Mouse (Mus musculus) limb, embryonic 14.5 days (tissue): Measurements from ENCODE around the gene Atpaf1. TPM values are rescaled to one million over a fixed set of nuclear protein-coding genes. Genes with fewer than 3 reads are reported as not detected.

Source experiments
- ATAC-seq: fragments of 200-750 bp; cut with Nextera tagmentation; 2 replicates; pipeline ENCODE4 v1.8.0; 2017; ENCODE audit warnings: low read depth, moderate number of reproducible peaks, moderate TSS enrichment; ENCODE audit not compliant: low FRiP score
- DNase-seq: peaks from one replicate; pipeline ENCODE4 v3.0.0-alpha.2; 2015; ENCODE audit warnings: low spot score
- H3K27ac ChIP-seq: fragments of 300-500 bp; sonication (generic); replicated peaks from 2 replicates; pipeline ENCODE4 v1.5.1; 2014; ENCODE audit warnings: low read depth, mild to moderate bottlenecking, low read length, moderate library complexity, mixed read lengths
- H3K27me3 ChIP-seq: fragments of 300-500 bp; sonication (generic); 2 replicates; pipeline ENCODE4 v1.6.1; 2014; ENCODE audit warnings: low read length, mixed read lengths; ENCODE audit not compliant: control insufficient read depth, insufficient read depth
- H3K36me3 ChIP-seq: fragments of 300-500 bp; sonication (generic); 2 replicates; pipeline ENCODE4 v1.6.1; 2014; ENCODE audit warnings: mild to moderate bottlenecking, low read length, moderate library complexity, mixed read lengths; ENCODE audit not compliant: control insufficient read depth, insufficient read depth
- H3K4me1 ChIP-seq: fragments of 300-500 bp; sonication (generic); 2 replicates; pipeline ENCODE4 v1.6.1; 2014; ENCODE audit warnings: antibody characterized with exemption, low read length, mixed read lengths; ENCODE audit not compliant: control insufficient read depth, insufficient read depth
- H3K4me2 ChIP-seq: fragments of 300-500 bp; sonication (generic); replicated peaks from 2 replicates; pipeline ENCODE4 v1.6.1; 2014; ENCODE audit warnings: low read depth, mild to moderate bottlenecking, low read length, moderate library complexity; ENCODE audit not compliant: severe bottlenecking
- H3K4me3 ChIP-seq: fragments of 300-500 bp; sonication (generic); replicated peaks from 2 replicates; pipeline ENCODE4 v1.5.1; 2014; ENCODE audit warnings: low read length
- H3K9ac ChIP-seq: fragments of 300-500 bp; sonication (generic); 2 replicates; pipeline ENCODE4 v1.6.1; 2014; ENCODE audit warnings: mild to moderate bottlenecking, low read depth, low read length, moderate library complexity; ENCODE audit not compliant: severe bottlenecking
- H3K9me3 ChIP-seq: fragments of 300-500 bp; sonication (generic); 2 replicates; pipeline ENCODE4 v1.6.1; 2016; ENCODE audit warnings: low read length; ENCODE audit not compliant: control insufficient read depth
- POLR2A ChIP-seq: fragments of 200-500 bp; IDR thresholded peaks from 2 replicates; pipeline ENCODE4 v1.8.0; 2012; ENCODE audit warnings: inconsistent platforms, mild to moderate bottlenecking, moderate library complexity, borderline replicate concordance; ENCODE audit not compliant: insufficient read depth, insufficient read length; ENCODE audit errors: extremely low read depth
- whole genome bisulfite sequencing: fragments of 180-500 bp; shearing (Covaris S2); extraction: QIAGEN DNeasy Blood & Tissue Kit; methylation state at CpG from one replicate; pipeline ENCODE4 v1.1.7; 2014; 5-methylcytosine and 5-hydroxymethylcytosine counted together
- polyA plus RNA-seq, 2 experiments: library from polyadenylated mRNA; depleted of rRNA in 1 of 2; stranded (reverse) in 1 of 2; unstranded in 1 of 2; fragments of >200 nt; fragmentation: Nextera tagmentation in 1 of 2; extraction: Ambion mirVana in 1 of 2; gene quantifications; 2 replicates each; pipeline versions ENCODE4 v1.2.1 to v1.2.3; 2012 to 2014

The Atpaf1 gene
- polyA plus RNA-seq, 2 experiments: 29.9 to 57.1 TPM

DNA sequence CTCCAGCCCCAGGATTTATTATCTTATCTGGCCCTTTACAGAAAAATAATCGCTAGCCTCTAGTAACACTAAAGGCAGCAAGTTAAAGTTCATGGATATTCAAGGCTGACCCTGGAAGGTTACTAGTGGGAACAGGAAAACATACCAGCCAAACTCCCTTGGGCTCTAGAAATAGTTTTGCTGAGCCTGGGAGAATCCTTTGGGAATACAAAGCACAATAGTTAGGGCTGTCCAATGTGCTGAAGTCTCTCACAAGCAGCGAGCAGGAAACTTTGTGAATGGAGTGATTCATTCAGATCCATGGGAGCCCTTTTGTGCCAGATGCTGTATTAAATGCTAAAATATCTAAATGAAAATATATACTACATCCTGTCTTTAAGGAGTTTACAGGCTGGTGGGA, 62.0 kb downstream of the Atpaf1 start:
- H3K4me2 ChIP-seq: no peak overlapping the region
- H3K9me3 ChIP-seq: no peaks in the 10 kb centered on the region
- H3K36me3 ChIP-seq: peaks cover 22% of the 10 kb centered on the region
- no peak overlapping the region for H3K9ac ChIP-seq
- DNase-seq (no peak), ATAC-seq (no peak)
- no peaks in the 10 kb centered on the region for H3K4me1 ChIP-seq
- no peaks in the 10 kb centered on the region for H3K27me3 ChIP-seq
- H3K4me3 ChIP-seq: no peak overlapping the region
- H3K27ac ChIP-seq: no peak overlapping the region
- WGBS: 65% methylated on average over 2 of the region's 2 CpGs
- TF ChIP-seq POLR2A: no peak

DNA sequence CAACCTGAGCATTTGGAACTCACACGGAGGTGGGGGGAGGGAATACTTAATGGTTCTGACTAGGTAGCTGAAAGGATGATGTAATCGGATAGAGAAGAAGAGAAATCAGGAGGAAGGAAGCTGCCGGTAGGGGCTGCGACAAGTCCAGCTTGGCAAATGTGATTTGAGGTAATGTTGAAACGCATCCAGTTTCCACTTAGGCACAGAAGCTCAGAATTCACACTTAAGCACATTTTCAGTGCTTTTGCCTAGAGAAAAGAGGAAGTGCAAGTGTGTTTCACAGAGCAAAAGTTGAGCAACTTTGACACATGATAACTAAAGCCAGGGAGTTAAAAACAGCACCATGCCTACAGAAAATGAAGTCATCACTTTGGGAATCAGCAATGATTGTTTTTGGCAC, 62.8 kb downstream of the Atpaf1 start:
- WGBS: 53% methylated on average over 5 of the region's 5 CpGs
- H3K9me3 ChIP-seq: no peaks in the 10 kb centered on the region
- H3K36me3 ChIP-seq: peaks cover 29% of the 10 kb centered on the region
- H3K4me1 ChIP-seq: no peaks in the 10 kb centered on the region
- H3K27ac ChIP-seq: no peak overlapping the region
- no peak overlapping the region for H3K4me2 ChIP-seq
- no peaks in the 10 kb centered on the region for H3K27me3 ChIP-seq
- no peak for ATAC-seq
- TF ChIP-seq POLR2A: no peak
- H3K4me3 ChIP-seq: no peak overlapping the region
- DNase-seq: no peak
- no peak overlapping the region for H3K9ac ChIP-seq

GRCm38 (mm10) chr4:115848083-115848482, 63.5 kb downstream of the Atpaf1 start:
- WGBS: 95% methylated on average over 1 of the region's 1 CpGs
- no peak overlapping the region for H3K9ac ChIP-seq
- DNase-seq (no peak), ATAC-seq (no peak)
- no peak overlapping the region for H3K4me3 ChIP-seq
- H3K27ac ChIP-seq: no peak overlapping the region
- H3K4me2 ChIP-seq: no peak overlapping the region
- H3K4me1 ChIP-seq: no peaks in the 10 kb centered on the region
- TF ChIP-seq POLR2A: no peak
- H3K36me3 ChIP-seq: peaks cover 29% of the 10 kb centered on the region
- no peaks in the 10 kb centered on the region for H3K9me3 ChIP-seq
- H3K27me3 ChIP-seq: no peaks in the 10 kb centered on the region

GRCm38 (mm10) chr4:115848990-115849677, 64.5 kb downstream of the Atpaf1 start:
- H3K27ac ChIP-seq: no peak overlapping the region
- no peaks in the 10 kb centered on the region for H3K27me3 ChIP-seq
- H3K36me3 ChIP-seq: peaks cover 29% of the 10 kb centered on the region
- H3K4me1 ChIP-seq: no peaks in the 10 kb centered on the region
- no peak overlapping the region for H3K9ac ChIP-seq
- WGBS: 65% methylated on average over 8 of the region's 8 CpGs
- H3K4me2 ChIP-seq: no peak overlapping the region
- no peak overlapping the region for H3K4me3 ChIP-seq
- no peaks in the 10 kb centered on the region for H3K9me3 ChIP-seq
- DNase-seq (no peak), ATAC-seq (no peak)
- TF ChIP-seq POLR2A: no peak

DNA sequence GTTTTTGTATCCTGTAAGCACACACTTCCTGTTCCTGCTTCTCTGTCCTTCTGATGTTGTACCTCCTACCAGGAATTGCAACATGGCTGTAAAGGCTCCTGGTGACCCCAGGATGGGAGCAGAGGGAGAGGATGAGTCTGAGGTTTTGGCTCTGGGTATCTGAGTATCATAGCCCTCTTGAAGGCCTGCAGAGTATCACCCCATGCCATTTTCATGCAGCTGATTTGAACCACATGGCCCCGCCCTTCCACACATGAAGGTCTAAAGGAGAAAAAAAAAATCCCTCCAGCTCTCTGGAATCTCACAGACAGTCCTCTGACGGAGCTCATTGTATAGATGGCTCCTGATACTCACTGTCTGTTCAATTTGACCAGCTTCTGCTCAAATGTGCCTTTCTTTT, 65.5 kb downstream of the Atpaf1 start:
- H3K9ac ChIP-seq: no peak overlapping the region
- H3K27me3 ChIP-seq: no peaks in the 10 kb centered on the region
- H3K9me3 ChIP-seq: no peaks in the 10 kb centered on the region
- 83% methylated on average over 2 of the region's 2 CpGs for WGBS
- H3K4me3 ChIP-seq: no peak overlapping the region
- H3K4me2 ChIP-seq: no peak overlapping the region
- DNase-seq (no peak), ATAC-seq (no peak)
- TF ChIP-seq POLR2A: no peak
- H3K27ac ChIP-seq: no peak overlapping the region
- peaks cover 8% of the 10 kb centered on the region for H3K4me1 ChIP-seq
- peaks cover 29% of the 10 kb centered on the region for H3K36me3 ChIP-seq

DNA sequence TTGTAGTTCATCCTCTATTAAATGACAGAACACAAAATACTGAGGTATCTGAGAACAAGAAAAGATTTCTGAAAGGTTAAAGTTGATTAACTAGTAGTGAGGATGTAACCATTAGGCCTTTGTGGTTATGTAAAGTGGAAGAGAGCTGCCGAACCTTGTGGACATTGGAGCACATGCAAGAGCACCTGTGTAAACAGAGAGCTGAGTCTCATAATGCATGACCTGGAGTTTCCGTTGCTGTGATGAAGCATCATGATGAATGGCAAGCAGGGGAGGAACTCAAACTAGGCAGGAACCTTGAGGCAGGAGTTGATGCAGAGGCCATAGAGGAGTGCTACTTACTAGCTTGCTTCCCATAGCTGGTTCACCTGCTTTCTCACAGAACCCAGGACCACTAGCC, 66.0 kb downstream of the Atpaf1 start:
- Histone ChIP-seq H3K27ac (no peak overlapping the region), H3K4me2 (no peak overlapping the region), H3K4me3 (no peak overlapping the region), H3K9me3 (no peaks in the 10 kb centered on the region), H3K4me1 (peaks cover 13% of the 10 kb centered on the region), H3K27me3 (no peaks in the 10 kb centered on the region), H3K36me3 (peaks cover 29% of the 10 kb centered on the region), H3K9ac (no peak overlapping the region)
- ATAC-seq: no peak
- TF ChIP-seq POLR2A: no peak
- 69% methylated on average over 2 of the region's 2 CpGs for WGBS
- DNase-seq: no peak
